Mouse (Mus musculus) liver, embryonic 16.5 days (tissue): ENCODE measurements around the gene Sec16a. TPM values are rescaled to one million over a fixed set of nuclear protein-coding genes. Genes with fewer than 3 reads are reported as not detected.
A peak's percentile ranks its signal among the peaks of the same experiment; 100 is the strongest.

Experiments used
- ATAC-seq: fragments of 200-750 bp; cut with Nextera tagmentation; 2 replicates; pipeline ENCODE4 v1.8.0; 2017; ENCODE audit warnings: low read depth, mild to moderate bottlenecking, moderate number of reproducible peaks, moderate library complexity
- H3K27ac ChIP-seq: fragments of 300-500 bp; sonication (generic); 2 replicates; pipeline ENCODE4 v1.5.1; 2014; ENCODE audit warnings: mild to moderate bottlenecking, low read length
- H3K27me3 ChIP-seq: fragments of 300-500 bp; sonication (generic); 2 replicates; pipeline ENCODE4 v1.6.1; 2014; ENCODE audit warnings: low read depth, low read length, mixed read lengths; ENCODE audit not compliant: control insufficient read depth, insufficient read depth
- H3K36me3 ChIP-seq: fragments of 300-500 bp; sonication (generic); 2 replicates; pipeline ENCODE4 v1.6.1; 2014; ENCODE audit warnings: mild to moderate bottlenecking; ENCODE audit not compliant: control insufficient read depth, insufficient read depth
- H3K4me1 ChIP-seq: fragments of 300-500 bp; sonication (generic); 2 replicates; pipeline ENCODE4 v1.6.1; 2014; ENCODE audit warnings: low read depth, low read length, mixed read lengths; ENCODE audit not compliant: control insufficient read depth
- H3K4me2 ChIP-seq: fragments of 300-500 bp; sonication (generic); 2 replicates; pipeline ENCODE4 v1.6.1; 2014; ENCODE audit warnings: low read depth, low read length, mixed read lengths
- H3K4me3 ChIP-seq: fragments of 300-500 bp; sonication (generic); 2 replicates; pipeline ENCODE4 v1.5.1; 2014; ENCODE audit warnings: low read depth, mild to moderate bottlenecking, low read length
- H3K9ac ChIP-seq: fragments of 300-500 bp; sonication (generic); 2 replicates; pipeline ENCODE4 v1.6.1; 2014; ENCODE audit warnings: low read depth, low read length
- H3K9me3 ChIP-seq: fragments of 300-500 bp; sonication (generic); replicated peaks from 2 replicates; pipeline ENCODE4 v1.6.1; 2016; ENCODE audit warnings: low read length; ENCODE audit not compliant: control insufficient read depth
- WGBS: fragments of 180-500 bp; shearing (Covaris S2); extraction: QIAGEN DNeasy Blood & Tissue Kit; methylation state at CpG from one replicate; pipeline ENCODE4 v1.1.7; 2014; ENCODE audit not compliant: insufficient replicate concordance; 5-methylcytosine and 5-hydroxymethylcytosine counted together
- polyA plus RNA-seq: library from polyadenylated mRNA; unstranded; fragments of >200 nt; fragmentation: Nextera tagmentation; extraction: Ambion mirVana; gene quantifications from 2 replicates; pipeline ENCODE4 v1.2.1, GENCODE M21; 2015

Gene Sec16a
- polyA plus RNA-seq, 1 experiment from 2014 or later: 12.4 TPM

DNA sequence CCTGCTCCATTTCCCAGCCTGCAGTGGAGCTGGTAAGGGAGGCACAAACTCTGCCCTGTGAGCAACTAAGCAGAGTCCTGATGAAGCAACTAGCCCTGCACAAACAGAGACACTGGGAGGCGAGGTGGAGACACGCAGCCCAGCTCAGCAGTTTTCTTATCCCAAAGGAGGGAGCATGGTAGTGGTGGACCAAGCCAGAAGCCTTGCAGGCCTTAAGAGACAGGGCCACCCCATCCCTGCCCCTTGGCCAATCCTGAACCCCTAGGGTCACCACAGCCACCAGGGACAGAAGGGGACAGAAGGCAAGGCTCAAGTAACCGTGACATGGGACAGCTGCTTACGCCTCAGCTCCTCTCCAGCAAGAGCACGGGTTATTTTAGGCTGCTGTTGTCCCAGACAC is 16.7 kb upstream of the Sec16a start:
- H3K9ac ChIP-seq: no peak overlapping the region
- no peaks in the 10 kb centered on the region for H3K27me3 ChIP-seq
- no peak overlapping the region for H3K4me2 ChIP-seq
- no peak overlapping the region for H3K27ac ChIP-seq
- H3K4me3 ChIP-seq: no peak overlapping the region
- H3K36me3 ChIP-seq: peaks cover 4% of the 10 kb centered on the region
- 69% methylated on average over 5 of the region's 5 CpGs for WGBS
- H3K9me3 ChIP-seq: no peaks in the 10 kb centered on the region
- H3K4me1 ChIP-seq: peaks cover 8% of the 10 kb centered on the region
- peak; percentile 22; the same call in 1 of the 2 replicates for ATAC-seq

DNA sequence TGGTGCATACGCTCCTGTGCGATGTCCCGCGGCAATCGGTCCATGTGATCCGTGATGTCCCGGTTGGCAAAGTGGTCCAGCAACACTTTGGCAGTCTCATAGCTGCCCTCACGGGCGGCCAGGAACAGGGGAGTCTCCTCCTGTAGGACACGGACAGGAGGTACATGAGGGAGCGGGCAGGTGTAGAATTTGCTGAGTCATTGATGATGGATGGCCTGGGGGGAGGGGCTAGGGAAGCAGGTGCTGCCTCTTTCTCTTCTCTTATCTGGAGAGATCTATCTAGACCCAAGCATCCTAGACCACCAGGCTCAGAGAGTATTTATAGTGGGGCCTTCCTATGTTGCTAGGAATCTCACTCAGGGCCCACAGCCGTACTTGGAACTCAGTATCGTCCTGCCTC is 15.8 kb upstream of the Sec16a start:
- H3K4me1 ChIP-seq: peaks cover 8% of the 10 kb centered on the region
- no peak overlapping the region for H3K4me2 ChIP-seq
- H3K27ac ChIP-seq: no peak overlapping the region
- no peaks in the 10 kb centered on the region for H3K9me3 ChIP-seq
- peaks cover 4% of the 10 kb centered on the region for H3K36me3 ChIP-seq
- H3K4me3 ChIP-seq: no peak overlapping the region
- no peak for ATAC-seq
- no peak overlapping the region for H3K9ac ChIP-seq
- 77% methylated on average over 13 of the region's 13 CpGs for WGBS
- no peaks in the 10 kb centered on the region for H3K27me3 ChIP-seq

DNA sequence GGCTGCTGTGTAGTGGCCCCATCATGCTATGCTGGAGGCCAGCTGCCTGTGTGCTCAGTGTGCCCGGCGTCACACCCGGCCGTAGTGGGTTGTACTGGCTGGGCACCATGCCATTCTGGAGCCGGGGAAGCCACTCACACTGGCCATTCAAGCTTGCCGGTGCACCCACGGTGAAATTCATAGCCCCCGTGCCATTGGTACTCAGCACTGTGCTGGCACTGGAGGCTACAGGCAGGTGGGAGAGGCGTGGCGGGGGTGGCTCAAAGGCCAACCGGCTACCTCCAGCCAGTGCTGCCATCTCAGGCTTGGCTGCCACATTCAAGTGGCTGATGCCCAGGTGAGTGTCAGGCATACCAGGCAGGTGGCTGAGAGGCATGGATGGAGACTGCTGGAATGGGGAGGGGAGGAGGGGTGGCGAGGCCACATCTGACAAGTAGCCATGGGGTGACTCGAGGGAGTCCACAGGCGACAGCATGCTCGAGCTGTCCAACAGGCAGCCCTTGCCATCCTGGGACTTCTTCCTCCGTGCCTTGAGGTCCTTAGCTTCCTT is 15.2 kb upstream of the Sec16a start:
- Histone ChIP-seq H3K27me3 (no peaks in the 10 kb centered on the region), H3K9ac (no peak overlapping the region), H3K4me1 (peaks cover 8% of the 10 kb centered on the region), H3K9me3 (no peaks in the 10 kb centered on the region), H3K4me2 (no peak overlapping the region), H3K36me3 (peaks cover 4% of the 10 kb centered on the region), H3K4me3 (no peak overlapping the region), H3K27ac (no peak overlapping the region)
- no peak for ATAC-seq
- WGBS: 80% methylated on average over 16 of the region's 16 CpGs

DNA sequence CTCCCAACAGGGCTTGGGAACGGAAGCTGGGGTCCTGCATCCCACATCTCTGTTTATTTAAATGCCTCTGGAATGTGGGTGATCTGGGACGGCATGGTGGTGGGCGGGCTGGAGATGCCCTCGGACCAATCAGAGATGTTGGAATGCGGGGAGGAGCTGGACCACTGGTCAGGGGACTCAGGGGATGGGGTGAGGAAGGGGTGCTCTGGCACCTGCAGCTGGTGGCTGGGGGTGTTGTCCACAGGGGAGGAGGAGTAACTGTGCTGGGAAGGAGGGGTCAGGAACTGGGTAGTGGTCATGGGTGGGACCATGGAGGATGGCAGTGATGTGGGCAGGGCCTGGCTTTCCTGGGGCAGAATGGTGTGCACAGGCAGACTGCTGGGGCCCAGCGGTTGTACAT is 14.5 kb upstream of the Sec16a start:
- Histone ChIP-seq H3K27ac (no peak overlapping the region), H3K9ac (no peak overlapping the region), H3K4me3 (no peak overlapping the region), H3K9me3 (no peaks in the 10 kb centered on the region), H3K4me1 (peaks cover 8% of the 10 kb centered on the region), H3K27me3 (no peaks in the 10 kb centered on the region), H3K4me2 (no peak overlapping the region), H3K36me3 (peaks cover 4% of the 10 kb centered on the region)
- no peak for ATAC-seq
- 62% methylated on average over 6 of the region's 6 CpGs for WGBS

DNA sequence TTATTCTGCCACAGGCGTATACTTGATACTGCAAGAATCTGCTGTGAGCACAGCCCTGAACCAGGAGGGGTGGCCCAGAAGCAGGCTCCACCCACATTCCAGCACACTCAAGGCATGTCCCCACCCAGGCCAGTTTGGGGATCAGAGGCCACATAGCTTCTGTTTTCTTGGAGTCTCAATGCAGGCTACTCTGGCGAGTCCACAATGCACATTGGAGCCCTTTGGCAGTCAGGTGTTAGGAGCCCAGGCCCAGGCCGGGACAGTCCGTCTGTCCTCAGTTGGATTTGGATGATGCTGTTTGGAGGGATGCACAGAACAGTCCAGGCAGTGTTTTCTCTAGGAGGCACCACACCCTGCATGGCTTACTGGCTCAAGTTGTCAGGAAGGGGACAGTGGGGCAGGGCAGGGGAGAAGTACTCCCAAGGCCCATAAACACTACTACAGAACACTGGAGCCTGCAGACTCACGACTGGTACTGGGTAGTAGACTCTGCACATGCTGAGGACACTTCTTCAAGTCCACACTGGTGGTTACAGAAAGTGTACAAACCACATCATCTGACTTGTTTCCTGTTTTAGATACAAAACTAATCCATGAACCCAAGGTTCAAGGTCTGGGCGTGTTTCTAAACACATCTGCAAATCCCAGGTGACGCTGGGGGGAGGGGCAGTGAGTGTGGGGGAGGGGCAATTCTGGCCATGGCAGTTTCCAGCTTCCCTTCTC is 13.5 kb upstream of the Sec16a start:
- Histone ChIP-seq H3K27me3 (no peaks in the 10 kb centered on the region), H3K27ac (peak overlapping the region; percentile 72), H3K9me3 (no peaks in the 10 kb centered on the region), H3K4me1 (peaks cover 8% of the 10 kb centered on the region), H3K9ac (no peak overlapping the region), H3K4me2 (no peak overlapping the region), H3K4me3 (no peak overlapping the region), H3K36me3 (peaks cover under 1% of the 10 kb centered on the region)
- WGBS: 38% methylated on average over 7 of the region's 7 CpGs
- peak; percentile 71 for ATAC-seq

DNA sequence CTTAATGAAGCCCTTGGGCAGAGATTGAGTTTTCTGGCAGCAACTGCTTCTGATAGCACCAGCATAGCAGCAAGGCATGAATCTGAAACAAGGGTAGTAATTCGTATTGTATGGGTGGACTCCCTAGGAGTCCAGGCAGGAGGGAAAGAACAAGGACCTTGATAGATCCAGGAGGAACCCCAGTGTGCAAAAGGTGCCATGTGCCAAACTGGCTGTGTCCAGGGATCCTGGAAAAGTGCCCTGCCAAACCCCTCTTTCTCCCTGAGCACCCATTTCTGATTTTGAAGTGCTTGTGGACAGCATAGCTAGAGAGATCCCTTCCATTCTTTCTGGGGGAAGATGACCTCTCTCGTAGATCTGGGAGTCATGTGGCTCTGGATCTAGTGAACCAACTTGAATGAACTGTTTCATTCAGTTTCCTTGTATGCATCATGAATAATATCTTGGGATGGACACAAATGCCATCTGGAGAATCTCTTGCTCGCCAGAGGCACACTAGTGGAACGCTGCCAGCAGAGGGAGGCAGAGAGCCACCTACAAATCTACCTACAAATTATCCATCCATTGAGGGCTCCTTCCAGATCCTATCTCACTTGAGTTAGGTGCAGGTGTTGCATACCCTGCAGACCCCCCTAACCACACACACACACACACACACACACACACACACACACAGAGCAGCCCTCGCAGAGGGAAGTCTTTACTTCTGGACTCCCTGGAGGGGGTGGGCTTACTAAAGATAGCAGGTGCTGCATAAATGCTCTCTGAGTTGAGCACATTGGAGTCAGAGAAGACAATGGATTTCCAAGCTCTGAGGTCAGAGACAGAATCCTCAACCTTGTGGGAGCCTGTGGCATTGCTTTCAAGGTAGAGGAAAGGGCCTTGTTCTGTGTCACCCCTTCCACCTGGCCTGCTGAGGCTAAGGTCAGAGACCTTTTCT is 4.4 kb upstream of the Sec16a start:
- Histone ChIP-seq H3K9me3 (no peaks in the 10 kb centered on the region), H3K9ac (no peak overlapping the region), H3K4me2 (no peak overlapping the region), H3K27me3 (no peaks in the 10 kb centered on the region), H3K27ac (no peak overlapping the region), H3K4me3 (no peak overlapping the region), H3K36me3 (no peaks in the 10 kb centered on the region), H3K4me1 (peaks cover 15% of the 10 kb centered on the region)
- ATAC-seq: no peak
- 24% methylated on average over 5 of the region's 5 CpGs for WGBS

DNA sequence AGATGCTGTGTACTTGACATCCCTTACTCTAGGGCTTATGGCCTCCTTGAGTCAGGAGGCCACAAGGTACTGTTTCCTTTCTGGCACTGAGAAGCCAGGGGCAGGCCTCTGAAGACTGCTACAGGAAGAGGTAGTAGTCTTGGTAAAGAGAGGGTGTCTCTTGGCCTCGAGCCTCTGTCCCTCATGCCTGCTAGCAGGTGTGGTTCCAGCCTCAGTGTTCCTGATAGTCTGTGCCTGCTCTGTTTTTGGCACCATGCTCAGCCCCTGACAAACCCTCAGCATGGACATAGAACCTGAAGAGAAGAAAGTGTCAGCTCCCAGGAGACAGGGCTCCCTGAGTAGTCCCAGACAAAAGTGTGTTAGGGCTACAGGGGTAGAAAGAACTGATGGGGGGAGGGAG is 2.4 kb upstream of the Sec16a start:
- 43% methylated on average over 1 of the region's 1 CpGs for WGBS
- Histone ChIP-seq H3K4me2 (no peak overlapping the region), H3K36me3 (no peaks in the 10 kb centered on the region), H3K9ac (no peak overlapping the region), H3K9me3 (no peaks in the 10 kb centered on the region), H3K27me3 (no peaks in the 10 kb centered on the region), H3K4me3 (no peak overlapping the region), H3K27ac (no peak overlapping the region), H3K4me1 (peaks cover 28% of the 10 kb centered on the region)
- no peak for ATAC-seq

DNA sequence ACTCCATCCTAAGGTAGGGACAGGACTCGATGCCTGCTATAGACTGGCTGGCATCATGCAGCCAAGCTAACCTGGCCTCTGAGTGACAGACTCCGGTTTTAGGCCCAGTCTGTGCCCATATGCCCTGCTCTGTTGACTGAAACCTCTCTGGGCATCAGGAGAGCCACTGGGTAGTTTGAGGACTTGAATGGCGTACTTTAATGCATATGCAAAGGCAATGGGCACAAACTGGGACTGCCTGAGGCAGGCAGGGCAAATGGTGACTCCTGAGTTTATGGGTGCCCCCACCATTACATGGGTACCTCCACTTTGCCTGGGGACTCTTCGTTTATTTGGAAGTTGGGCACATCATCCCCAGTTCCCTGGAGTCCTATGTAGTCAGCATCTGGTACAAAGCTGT is 1.7 kb upstream of the Sec16a start:
- H3K9me3 ChIP-seq: no peaks in the 10 kb centered on the region
- H3K4me2 ChIP-seq: peak overlapping the region; percentile 98
- no peaks in the 10 kb centered on the region for H3K27me3 ChIP-seq
- ATAC-seq: no peak
- peak overlapping the region; percentile 80 for H3K9ac ChIP-seq
- peak overlapping the region; percentile 93 for H3K27ac ChIP-seq
- WGBS: 68% methylated on average over 4 of the region's 4 CpGs
- H3K36me3 ChIP-seq: no peaks in the 10 kb centered on the region
- peak overlapping the region; percentile 83 for H3K4me3 ChIP-seq
- peaks cover 28% of the 10 kb centered on the region for H3K4me1 ChIP-seq
